Mouse (Mus musculus): ENCODE data around the gene Crtc3. TPM values are rescaled to one million over a fixed set of nuclear protein-coding genes. Genes with fewer than 3 reads are reported as not detected.

The Crtc3 gene
- polyA plus RNA-seq, 1 experiment = 27.9 TPM

DNA sequence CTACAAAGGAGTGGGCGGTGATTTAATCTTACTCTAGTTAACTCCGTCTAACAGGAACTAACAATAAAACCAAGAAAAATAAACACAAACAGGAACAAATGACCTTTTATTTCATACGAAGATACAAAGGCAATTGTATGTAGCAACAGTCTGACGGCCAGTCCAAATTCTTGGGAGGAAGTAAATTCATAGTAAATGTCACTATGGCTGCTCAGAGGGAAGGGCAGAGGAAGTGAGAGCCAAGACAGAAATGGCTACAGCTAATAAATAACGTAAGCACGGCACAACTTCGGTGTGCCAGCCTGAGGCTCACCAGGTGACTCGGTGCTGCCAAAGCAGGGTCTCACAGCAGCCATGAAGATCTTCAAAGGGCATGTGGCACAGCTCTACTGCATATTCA is 22.8 kb upstream of the Crtc3 start:
- H3K4me1 ChIP-seq (ENCODE audit: control insufficient read depth, insufficient read depth, low read length) = no peaks in the 10 kb centered on the region
- no peak for DNase-seq
- WGBS = 32% methylated on average over 8 of the region's 8 CpGs
- TF ChIP-seq CTCF (IDR thresholded peaks at IDR 0.05; ENCODE audit: insufficient read depth, low read length) = no peak
- TF ChIP-seq POLR2A (IDR thresholded peaks at IDR 0.05; ENCODE audit: borderline replicate concordance, extremely low read depth, low read depth, low read length) = no peak
- no peak overlapping the region for H3K4me3 ChIP-seq (replicated peaks; ENCODE audit: extremely low read depth, low read depth, low read length)

DNA sequence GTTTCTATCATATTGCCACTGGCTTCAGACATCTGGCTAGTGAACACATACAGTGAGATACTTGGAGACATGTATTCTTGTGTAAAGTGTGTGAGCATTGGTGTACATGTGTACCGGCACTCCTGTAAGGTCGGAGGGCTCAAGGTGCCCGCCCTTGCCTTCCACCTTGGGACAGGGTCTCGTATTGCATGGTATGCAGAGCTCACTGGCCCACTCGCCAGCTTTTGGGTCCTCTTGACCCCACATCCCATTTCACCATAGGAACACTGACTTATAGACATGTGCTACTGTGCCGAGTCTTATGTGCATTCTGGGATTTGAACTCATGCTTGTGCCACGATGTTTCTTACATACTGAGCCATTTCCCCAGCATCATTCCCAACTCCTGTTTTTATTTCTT is 21.7 kb upstream of the Crtc3 start:
- TF ChIP-seq CTCF (IDR thresholded peaks at IDR 0.05; ENCODE audit: insufficient read depth, low read length) = no peak
- no peak for TF ChIP-seq POLR2A (IDR thresholded peaks at IDR 0.05; ENCODE audit: borderline replicate concordance, extremely low read depth, low read depth, low read length)
- WGBS = 97% methylated on average over 7 of the region's 7 CpGs
- Histone ChIP-seq H3K4me3 (replicated peaks; ENCODE audit: extremely low read depth, low read depth, low read length) (no peak overlapping the region), H3K4me1 (ENCODE audit: control insufficient read depth, insufficient read depth, low read length) (no peaks in the 10 kb centered on the region)
- no peak for DNase-seq

DNA sequence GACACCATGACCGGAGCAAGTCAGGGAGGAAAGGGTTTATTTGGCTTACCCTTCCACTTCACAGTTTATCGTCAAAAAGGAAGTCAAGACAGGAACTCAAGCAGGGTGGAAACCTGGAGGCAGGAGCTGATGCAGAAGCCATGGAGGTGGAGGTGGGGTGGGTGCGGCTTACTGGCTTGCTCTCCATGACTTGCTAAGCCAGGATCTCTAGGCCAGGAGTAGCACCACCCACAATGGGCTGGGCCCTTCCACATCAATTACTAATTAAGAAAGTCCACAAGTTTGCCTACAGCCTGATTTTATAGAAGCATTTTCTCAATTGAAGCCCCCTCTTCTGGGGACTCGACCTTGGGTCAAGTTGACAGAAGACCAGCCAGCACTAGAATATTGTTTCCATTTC is 15.4 kb upstream of the Crtc3 start:
- 59% methylated on average over 4 of the region's 4 CpGs for WGBS
- no peak for DNase-seq
- TF ChIP-seq CTCF (IDR thresholded peaks at IDR 0.05; ENCODE audit: insufficient read depth, low read length) (no peak), POLR2A (IDR thresholded peaks at IDR 0.05; ENCODE audit: borderline replicate concordance, extremely low read depth, low read depth, low read length) (no peak)
- no peaks in the 10 kb centered on the region for H3K4me1 ChIP-seq (ENCODE audit: control insufficient read depth, insufficient read depth, low read length)
- H3K4me3 ChIP-seq (replicated peaks; ENCODE audit: extremely low read depth, low read depth, low read length) = no peak overlapping the region

DNA sequence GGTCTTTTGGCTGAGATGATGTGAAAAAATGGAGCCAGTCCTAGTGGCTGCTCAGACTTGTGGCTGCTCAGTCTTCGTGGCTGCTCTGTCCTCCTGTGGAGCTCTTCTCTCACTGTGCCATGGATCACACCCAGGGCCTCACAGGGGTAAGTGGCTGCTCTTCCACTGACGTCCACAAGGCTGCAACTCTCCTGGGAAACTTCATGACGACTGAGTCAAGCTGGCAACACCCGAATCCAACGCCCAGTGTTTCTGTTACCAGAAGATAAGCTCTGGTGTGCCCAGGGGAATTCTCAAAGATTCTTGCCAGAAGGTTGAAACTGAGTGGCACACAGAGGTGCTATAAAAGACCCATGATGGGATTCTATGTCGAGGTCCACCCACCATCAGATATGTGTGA is 13.8 kb upstream of the Crtc3 start:
- Histone ChIP-seq H3K4me3 (replicated peaks; ENCODE audit: extremely low read depth, low read depth, low read length) (no peak overlapping the region), H3K4me1 (ENCODE audit: control insufficient read depth, insufficient read depth, low read length) (no peaks in the 10 kb centered on the region)
- DNase-seq = no peak
- WGBS = 58% methylated on average over 6 of the region's 6 CpGs
- TF ChIP-seq CTCF (IDR thresholded peaks at IDR 0.05; ENCODE audit: insufficient read depth, low read length) (no peak), POLR2A (IDR thresholded peaks at IDR 0.05; ENCODE audit: borderline replicate concordance, extremely low read depth, low read depth, low read length) (no peak)

DNA sequence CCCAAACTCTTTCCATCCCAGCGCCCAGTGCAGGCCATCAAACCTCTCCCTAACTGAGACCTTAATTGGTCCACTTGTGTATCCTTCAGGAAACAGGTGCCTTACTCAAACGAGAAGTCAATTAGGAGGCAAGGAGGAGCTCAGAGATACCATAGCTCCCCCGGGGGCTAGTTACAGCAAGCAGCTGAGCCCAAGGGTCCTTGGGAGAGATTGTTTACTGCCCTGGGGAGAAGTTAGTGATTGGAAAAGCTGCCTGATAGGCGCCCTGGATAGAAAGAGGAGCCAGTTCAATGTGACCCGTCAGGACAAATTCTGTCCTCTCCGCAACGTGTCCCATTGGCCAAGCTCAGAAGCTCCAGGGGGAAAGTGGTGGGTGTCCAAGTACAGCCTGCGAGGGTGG is 11.0 kb upstream of the Crtc3 start:
- WGBS = 67% methylated on average over 8 of the region's 8 CpGs
- TF ChIP-seq POLR2A (IDR thresholded peaks at IDR 0.05; ENCODE audit: borderline replicate concordance, extremely low read depth, low read depth, low read length) = no peak
- TF ChIP-seq CTCF (IDR thresholded peaks at IDR 0.05; ENCODE audit: insufficient read depth, low read length) = no peak
- DNase-seq = no peak
- Histone ChIP-seq H3K4me3 (replicated peaks; ENCODE audit: extremely low read depth, low read depth, low read length) (no peak overlapping the region), H3K4me1 (ENCODE audit: control insufficient read depth, insufficient read depth, low read length) (no peaks in the 10 kb centered on the region)

DNA sequence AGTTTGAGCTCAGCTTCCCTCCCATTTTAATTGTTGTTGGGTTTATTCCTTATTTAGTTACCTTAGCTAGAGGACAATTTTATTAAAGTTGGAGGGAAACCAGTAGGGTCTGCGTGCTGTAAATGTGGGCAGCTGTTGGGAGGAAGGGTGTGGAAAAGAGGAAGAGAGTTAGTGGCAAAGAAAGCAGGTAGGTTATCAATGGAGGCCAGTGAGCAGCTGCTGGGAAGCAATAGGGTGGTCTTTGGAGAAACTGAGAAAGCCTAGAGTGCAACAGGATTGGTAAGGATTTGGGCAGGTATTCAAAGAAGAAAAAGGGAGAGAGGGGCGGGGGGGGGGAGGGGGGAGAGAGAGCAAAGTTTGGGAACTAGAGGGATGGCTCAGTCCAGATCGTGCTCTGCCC is 10.3 kb upstream of the Crtc3 start:
- Histone ChIP-seq H3K4me1 (ENCODE audit: control insufficient read depth, insufficient read depth, low read length) (no peaks in the 10 kb centered on the region), H3K4me3 (replicated peaks; ENCODE audit: extremely low read depth, low read depth, low read length) (no peak overlapping the region)
- no peak for TF ChIP-seq POLR2A (IDR thresholded peaks at IDR 0.05; ENCODE audit: borderline replicate concordance, extremely low read depth, low read depth, low read length)
- WGBS = 77% methylated on average over 3 of the region's 3 CpGs
- no peak for DNase-seq

DNA sequence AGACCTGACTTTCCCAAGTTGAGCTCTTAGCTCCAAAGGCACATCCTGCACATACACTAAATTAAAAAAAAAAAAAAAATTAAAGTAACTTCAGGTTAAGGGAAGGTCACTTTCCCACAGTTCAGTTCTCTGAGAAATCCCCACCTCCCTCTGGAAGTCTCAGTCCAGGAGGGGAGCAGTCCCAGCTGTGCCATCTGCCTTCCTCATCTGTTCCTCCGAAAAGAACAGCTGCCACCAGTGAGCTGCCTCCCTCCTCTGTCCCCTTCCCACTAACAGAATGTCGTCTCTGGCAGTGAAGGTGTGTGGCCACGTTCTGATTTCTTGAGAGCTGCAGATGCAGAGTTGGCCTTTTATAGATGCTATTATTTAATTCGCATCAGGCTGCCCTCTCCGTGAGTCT is 9.2 kb upstream of the Crtc3 start:
- TF ChIP-seq CTCF (IDR thresholded peaks at IDR 0.05; ENCODE audit: insufficient read depth, low read length) (no peak), POLR2A (IDR thresholded peaks at IDR 0.05; ENCODE audit: borderline replicate concordance, extremely low read depth, low read depth, low read length) (no peak)
- DNase-seq = no peak
- Histone ChIP-seq H3K4me1 (ENCODE audit: control insufficient read depth, insufficient read depth, low read length) (no peaks in the 10 kb centered on the region), H3K4me3 (replicated peaks; ENCODE audit: extremely low read depth, low read depth, low read length) (no peak overlapping the region)
- 81% methylated on average over 5 of the region's 5 CpGs for WGBS

DNA sequence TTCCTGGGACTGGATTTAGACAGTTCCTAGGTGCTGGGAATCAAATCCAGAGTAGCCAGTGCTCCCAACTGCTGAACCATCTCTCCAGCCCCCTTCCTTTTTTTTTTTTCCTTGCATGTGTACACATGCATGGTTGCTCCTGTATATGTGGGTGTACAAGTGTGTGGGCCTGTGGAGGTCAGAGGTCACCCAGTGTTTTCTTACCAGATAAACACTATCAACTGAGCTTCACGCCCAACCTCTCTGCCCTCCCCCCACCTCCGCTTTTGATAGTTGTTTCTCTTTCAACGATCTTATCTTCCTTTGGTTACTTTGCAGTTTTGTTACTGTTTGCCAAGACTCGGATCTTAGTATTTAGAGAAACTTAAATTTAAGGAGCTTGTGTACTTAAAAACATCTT is 8.2 kb upstream of the Crtc3 start:
- Histone ChIP-seq H3K4me3 (replicated peaks; ENCODE audit: extremely low read depth, low read depth, low read length) (no peak overlapping the region), H3K4me1 (ENCODE audit: control insufficient read depth, insufficient read depth, low read length) (no peaks in the 10 kb centered on the region)
- no peak for DNase-seq
- TF ChIP-seq CTCF (IDR thresholded peaks at IDR 0.05; ENCODE audit: insufficient read depth, low read length) (no peak), POLR2A (IDR thresholded peaks at IDR 0.05; ENCODE audit: borderline replicate concordance, extremely low read depth, low read depth, low read length) (no peak)
- 36% methylated on average over 4 of the region's 4 CpGs for WGBS

DNA sequence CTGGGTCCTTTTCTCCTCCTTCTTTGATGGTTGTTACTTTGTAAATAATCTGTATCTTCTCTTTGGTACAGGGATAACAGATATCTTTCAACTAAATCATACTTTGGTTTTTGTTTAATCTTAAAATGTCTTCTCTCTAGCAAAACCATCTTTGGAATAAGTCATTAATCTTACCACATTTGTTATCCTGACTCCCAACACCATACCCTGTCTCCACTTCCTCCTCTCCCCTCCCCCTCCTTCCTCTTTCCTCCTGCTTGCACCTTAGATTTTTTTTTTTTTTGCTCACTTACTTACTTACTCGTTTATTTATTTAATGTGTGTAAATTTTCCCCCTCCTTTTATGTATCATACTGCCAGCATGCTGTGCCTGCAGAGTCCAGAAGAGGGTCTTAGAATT is 7.7 kb upstream of the Crtc3 start:
- H3K4me3 ChIP-seq (replicated peaks; ENCODE audit: extremely low read depth, low read depth, low read length) = no peak overlapping the region
- no peak for DNase-seq
- TF ChIP-seq POLR2A (IDR thresholded peaks at IDR 0.05; ENCODE audit: borderline replicate concordance, extremely low read depth, low read depth, low read length) (no peak), CTCF (IDR thresholded peaks at IDR 0.05; ENCODE audit: insufficient read depth, low read length) (no peak)
- WGBS = 29% methylated on average over 1 of the region's 1 CpGs
- H3K4me1 ChIP-seq (ENCODE audit: control insufficient read depth, insufficient read depth, low read length) = no peaks in the 10 kb centered on the region

DNA sequence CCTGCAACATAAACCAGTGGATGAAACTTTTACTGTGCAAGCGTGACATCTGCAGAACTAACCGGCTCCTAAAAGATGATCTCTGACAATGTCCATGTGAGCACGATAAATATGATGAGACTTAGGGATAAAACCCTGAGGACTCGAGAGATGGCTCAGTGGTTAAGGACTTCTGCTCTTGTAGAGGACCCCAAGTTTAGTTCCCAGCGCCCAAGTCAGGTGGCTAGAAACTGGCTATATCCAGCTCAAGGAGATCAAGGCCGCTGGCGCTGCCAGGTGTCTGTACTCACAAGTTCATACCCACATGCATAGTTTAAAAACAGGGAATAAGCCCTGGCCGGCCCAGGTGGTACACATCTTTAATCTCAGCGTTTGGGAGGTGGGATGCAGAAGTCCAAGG is 3.8 kb upstream of the Crtc3 start:
- no peak overlapping the region for H3K4me3 ChIP-seq (replicated peaks; ENCODE audit: extremely low read depth, low read depth, low read length)
- WGBS = 91% methylated on average over 9 of the region's 9 CpGs
- 0 out of 2 replicates have a peak, but pooled peaks cover 2% of the 10 kb centered on the region for H3K4me1 ChIP-seq (ENCODE audit: control insufficient read depth, insufficient read depth, low read length)
- no peak for DNase-seq
- TF ChIP-seq CTCF (IDR thresholded peaks at IDR 0.05; ENCODE audit: insufficient read depth, low read length) (no peak), POLR2A (IDR thresholded peaks at IDR 0.05; ENCODE audit: borderline replicate concordance, extremely low read depth, low read depth, low read length) (no peak)

DNA sequence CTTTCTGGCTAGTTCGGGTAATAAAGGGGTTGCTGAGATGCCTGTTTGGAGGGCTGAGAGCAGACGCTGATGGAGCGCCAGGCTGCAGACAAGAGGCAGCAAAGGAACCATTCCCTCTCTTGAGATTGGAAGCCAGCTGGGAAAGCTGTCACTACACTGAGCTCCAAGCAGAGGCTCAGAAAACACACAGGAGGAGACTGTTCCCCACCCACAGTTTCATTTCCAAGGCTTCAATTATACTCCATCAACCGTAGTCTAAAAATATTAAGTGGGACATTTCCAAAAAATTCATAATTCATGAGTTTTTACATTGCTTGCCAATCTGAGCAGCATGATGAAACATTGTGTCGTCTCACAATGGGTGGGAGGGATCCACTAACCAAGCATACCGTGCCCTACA is 2.5 kb upstream of the Crtc3 start:
- Histone ChIP-seq H3K4me1 (ENCODE audit: control insufficient read depth, insufficient read depth, low read length) (peaks cover 4% of the 10 kb centered on the region; the same call in 1 of the 2 replicates), H3K4me3 (replicated peaks; ENCODE audit: extremely low read depth, low read depth, low read length) (no peak overlapping the region)
- WGBS = 72% methylated on average over 6 of the region's 6 CpGs
- TF ChIP-seq CTCF (IDR thresholded peaks at IDR 0.05; ENCODE audit: insufficient read depth, low read length) (no peak), POLR2A (IDR thresholded peaks at IDR 0.05; ENCODE audit: borderline replicate concordance, extremely low read depth, low read depth, low read length) (no peak)
- no peak for DNase-seq

All from lung, adult 2 months (tissue).